Mouse (Mus musculus) ES-Bruce4 (cell line): ENCODE results near the gene Zfp879.

ENCODE experiments used
- CTCF ChIP-seq: IDR thresholded peaks from one replicate; pipeline ENCODE4 v1.8.1; 2011; ENCODE audit warnings: low read depth, low read length
- EP300 ChIP-seq: IDR thresholded peaks from 2 replicates; pipeline ENCODE4 v1.6.1; 2011; ENCODE audit warnings: low read depth, low read length; ENCODE audit not compliant: insufficient read depth

GRCm38 (mm10) chr11:50883756-50884155 is 42.4 kb upstream of the Zfp879 start:
- TF ChIP-seq CTCF, result no peak
- no peak for TF ChIP-seq EP300
